Comparison of ENCODE assay signal across 18 mouse cellular contexts in genomic region chr13:45710041-45710440, GRCm38 (mm10).
DNase-seq lines count a peak whose midpoint lies in the region; ATAC-seq lines count a peak whose summit lies in the region.
"Had no signal": no experiment of that assay in that cellular context is flagged by ENCODE, and none has a peak within 500 bp of the region (broad histone marks: within the 10 kb centered on the region; RNA-seq: fewer than 3 reads in every experiment).

No protein-coding gene starts in this region.

- no peaks in the 10 kb centered on the region for H3K36me3 ChIP-seq in forebrain, embryonic 15.5 days
- H3K36me3 ChIP-seq in forebrain, embryonic 10.5 days (replicated peaks) = no peaks in the 10 kb centered on the region
- no peaks in the 10 kb centered on the region for H3K36me3 ChIP-seq in hindbrain, embryonic 14.5 days (replicated peaks; ENCODE audit: control insufficient read depth, insufficient read depth)
- H3K36me3 ChIP-seq in hindbrain, embryonic 13.5 days = no peaks in the 10 kb centered on the region
- no peaks in the 10 kb centered on the region for H3K36me3 ChIP-seq in midbrain, embryonic 15.5 days (replicated peaks)
- no peaks in the 10 kb centered on the region for H3K36me3 ChIP-seq in midbrain, embryonic 10.5 days
- H3K36me3 ChIP-seq: embryonic facial prominence, embryonic 10.5 days; intestine, embryonic 15.5 days; limb, embryonic 12.5 days; liver, embryonic 13.5 days; lung, embryonic 15.5 days had no signal

- no peak overlapping the region for H3K4me3 ChIP-seq in forebrain, embryonic 15.5 days
- no peak overlapping the region for H3K4me3 ChIP-seq in forebrain, embryonic 10.5 days
- no peak overlapping the region for H3K4me3 ChIP-seq in hindbrain, embryonic 14.5 days (replicated peaks; ENCODE audit: low read length)
- no peak overlapping the region for H3K4me3 ChIP-seq in hindbrain, embryonic 13.5 days
- no peak overlapping the region for H3K4me3 ChIP-seq in midbrain, embryonic 15.5 days
- H3K4me3 ChIP-seq in midbrain, embryonic 10.5 days = no peak overlapping the region
- H3K4me3 ChIP-seq: embryonic facial prominence, embryonic 10.5 days; erythroblast, embryonic 14.5 days; intestine, embryonic 15.5 days; limb, embryonic 12.5 days; liver, embryonic 13.5 days; lung, embryonic 15.5 days had no signal

- no peak overlapping the region for H3K4me2 ChIP-seq in forebrain, embryonic 15.5 days (replicated peaks)
- no peak overlapping the region for H3K4me2 ChIP-seq in hindbrain, embryonic 14.5 days (replicated peaks)
- no peak overlapping the region for H3K4me2 ChIP-seq in hindbrain, embryonic 13.5 days
- H3K4me2 ChIP-seq in midbrain, embryonic 15.5 days = no peak overlapping the region
- H3K4me2 ChIP-seq: intestine, embryonic 15.5 days; limb, embryonic 12.5 days; liver, embryonic 13.5 days; lung, embryonic 15.5 days had no signal

- no peak for ATAC-seq in forebrain, embryonic 15.5 days (replicated peaks)
- no peak for ATAC-seq in hindbrain, embryonic 14.5 days (ENCODE audit: low FRiP score)
- no peak for ATAC-seq in hindbrain, embryonic 13.5 days (ENCODE audit: low FRiP score)
- no peak for ATAC-seq in midbrain, embryonic 15.5 days (replicated peaks)
- ATAC-seq in activated CD4-positive, CD25-positive, alpha-beta regulatory T cell, adult 4 months = no peak
- ATAC-seq: intestine, embryonic 15.5 days had no signal

- no peak overlapping the region for H3K9ac ChIP-seq in forebrain, embryonic 15.5 days (replicated peaks)
- no peak overlapping the region for H3K9ac ChIP-seq in hindbrain, embryonic 14.5 days
- no peak overlapping the region for H3K9ac ChIP-seq in hindbrain, embryonic 13.5 days
- no peak overlapping the region for H3K9ac ChIP-seq in midbrain, embryonic 15.5 days
- H3K9ac ChIP-seq: intestine, embryonic 15.5 days; limb, embryonic 12.5 days; liver, embryonic 13.5 days; lung, embryonic 15.5 days had no signal

- H3K27ac ChIP-seq in forebrain, embryonic 15.5 days (replicated peaks) = peak overlapping the region; percentile 83
- H3K27ac ChIP-seq in forebrain, embryonic 10.5 days = no peak overlapping the region
- H3K27ac ChIP-seq in hindbrain, embryonic 14.5 days = peak overlapping the region; percentile 61; the same call in 1 of the 2 replicates
- H3K27ac ChIP-seq in hindbrain, embryonic 13.5 days = no peak overlapping the region; the same call in 1 of the 2 replicates
- 0 out of 2 replicates have a peak overlapping the region, but pooled peaks have one; percentile 39 for H3K27ac ChIP-seq in midbrain, embryonic 15.5 days
- H3K27ac ChIP-seq in midbrain, embryonic 10.5 days (replicated peaks) = no peak overlapping the region
- H3K27ac ChIP-seq: embryonic facial prominence, embryonic 10.5 days; intestine, embryonic 15.5 days; limb, embryonic 12.5 days; liver, embryonic 13.5 days; lung, embryonic 15.5 days had no signal

- no peaks in the 10 kb centered on the region for H3K27me3 ChIP-seq in forebrain, embryonic 15.5 days
- no peaks in the 10 kb centered on the region for H3K27me3 ChIP-seq in forebrain, embryonic 10.5 days (ENCODE audit: poor library complexity, severe bottlenecking)
- no peaks in the 10 kb centered on the region for H3K27me3 ChIP-seq in hindbrain, embryonic 14.5 days (ENCODE audit: control insufficient read depth, insufficient read depth, low read length)
- H3K27me3 ChIP-seq in hindbrain, embryonic 13.5 days = no peaks in the 10 kb centered on the region
- no peaks in the 10 kb centered on the region for H3K27me3 ChIP-seq in midbrain, embryonic 15.5 days (replicated peaks)
- H3K27me3 ChIP-seq in midbrain, embryonic 10.5 days (ENCODE audit: low read depth, poor library complexity, severe bottlenecking) = no peaks in the 10 kb centered on the region
- H3K27me3 ChIP-seq: intestine, embryonic 15.5 days; limb, embryonic 12.5 days; liver, embryonic 13.5 days; lung, embryonic 15.5 days had no signal

- peaks cover 3% of the 10 kb centered on the region; the same call in 1 of the 2 replicates for H3K4me1 ChIP-seq in forebrain, embryonic 15.5 days
- H3K4me1 ChIP-seq in forebrain, embryonic 10.5 days = peaks cover 4% of the 10 kb centered on the region; the same call in 1 of the 2 replicates
- H3K4me1 ChIP-seq in hindbrain, embryonic 14.5 days (replicated peaks; ENCODE audit: control insufficient read depth, insufficient read depth, low read length) = 0 out of 2 replicates have a peak, but pooled peaks cover 5% of the 10 kb centered on the region
- H3K4me1 ChIP-seq in hindbrain, embryonic 13.5 days (replicated peaks) = peaks cover 9% of the 10 kb centered on the region
- no peaks in the 10 kb centered on the region for H3K4me1 ChIP-seq in midbrain, embryonic 15.5 days
- H3K4me1 ChIP-seq in midbrain, embryonic 10.5 days = no peaks in the 10 kb centered on the region
- H3K4me1 ChIP-seq: embryonic facial prominence, embryonic 10.5 days; intestine, embryonic 15.5 days; limb, embryonic 12.5 days; liver, embryonic 13.5 days had no signal

- 89% methylated on average over 8 of the region's 8 CpGs for WGBS in forebrain, embryonic 15.5 days
- WGBS in forebrain, embryonic 10.5 days = 93% methylated on average over 8 of the region's 8 CpGs
- WGBS in hindbrain, embryonic 14.5 days = 90% methylated on average over 8 of the region's 8 CpGs
- 90% methylated on average over 8 of the region's 8 CpGs for WGBS in hindbrain, embryonic 13.5 days
- 87% methylated on average over 8 of the region's 8 CpGs for WGBS in midbrain, embryonic 15.5 days
- WGBS in midbrain, embryonic 10.5 days = 90% methylated on average over 8 of the region's 8 CpGs

- DNase-seq in forebrain, embryonic 10.5 days (ENCODE audit: extremely low spot score, low spot score) = no peak
- no peak for DNase-seq in hindbrain, embryonic 14.5 days (ENCODE audit: low spot score)
- no peak for DNase-seq in midbrain, embryonic 10.5 days (ENCODE audit: low spot score)
- DNase-seq: adrenal gland, postnatal 14 days; cerebellum, adult 11-12 months; cerebellum, postnatal 25 days; heart, postnatal 4 days; liver, embryonic 13.5 days; thymus, postnatal 25 days had no signal

- H3K9me3 ChIP-seq in forebrain, embryonic 15.5 days = no peaks in the 10 kb centered on the region
- no peaks in the 10 kb centered on the region for H3K9me3 ChIP-seq in forebrain, embryonic 10.5 days
- no peaks in the 10 kb centered on the region for H3K9me3 ChIP-seq in hindbrain, embryonic 14.5 days (ENCODE audit: control insufficient read depth, low read length)
- no peaks in the 10 kb centered on the region for H3K9me3 ChIP-seq in hindbrain, embryonic 13.5 days
- no peaks in the 10 kb centered on the region for H3K9me3 ChIP-seq in midbrain, embryonic 15.5 days
- H3K9me3 ChIP-seq in midbrain, embryonic 10.5 days (replicated peaks) = no peaks in the 10 kb centered on the region
- H3K9me3 ChIP-seq: embryonic facial prominence, embryonic 10.5 days; intestine, embryonic 15.5 days; limb, embryonic 12.5 days; liver, embryonic 13.5 days; lung, embryonic 15.5 days had no signal

Comparison
In these comparisons a context has a peak if more than half of its experiments do, and no peak if none do; other contexts are left out.
1. H3K27ac ChIP-seq: peak in forebrain, embryonic 15.5 days (single experiment), hindbrain, embryonic 14.5 days (single experiment) and midbrain, embryonic 15.5 days (single experiment); none in forebrain, embryonic 10.5 days (single experiment), hindbrain, embryonic 13.5 days (single experiment) and midbrain, embryonic 10.5 days (single experiment).